Mouse (Mus musculus) embryo, embryonic 10 days (tissue): ENCODE results near the gene D630003M21Rik.

ENCODE experiments used
- DNase-seq: peaks from one replicate; pipeline ENCODE4 v3.0.0-alpha.2; 2015; ENCODE audit warnings: low spot score

Gene D630003M21Rik

DNA sequence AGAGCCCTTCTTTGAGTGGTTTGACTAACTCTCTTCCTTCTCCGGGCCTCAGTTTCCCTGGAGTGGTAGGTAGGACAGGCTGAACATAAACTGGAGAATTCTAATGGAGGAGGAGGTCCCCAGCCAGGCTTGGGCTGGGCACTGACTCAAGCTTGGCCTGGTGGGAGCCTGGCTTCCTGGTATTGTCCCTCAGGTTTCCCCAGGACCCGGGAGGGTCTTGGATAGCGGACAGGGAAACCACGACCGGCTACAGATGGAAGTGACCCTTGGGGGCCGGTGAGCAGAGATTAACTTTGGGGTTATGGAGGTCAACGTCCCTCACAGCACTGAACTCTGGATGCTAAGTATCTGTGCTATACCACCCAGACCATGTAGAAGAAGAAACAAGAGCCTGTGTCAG is 87.8 kb downstream of the D630003M21Rik start:
- DNase-seq: no peak

DNA sequence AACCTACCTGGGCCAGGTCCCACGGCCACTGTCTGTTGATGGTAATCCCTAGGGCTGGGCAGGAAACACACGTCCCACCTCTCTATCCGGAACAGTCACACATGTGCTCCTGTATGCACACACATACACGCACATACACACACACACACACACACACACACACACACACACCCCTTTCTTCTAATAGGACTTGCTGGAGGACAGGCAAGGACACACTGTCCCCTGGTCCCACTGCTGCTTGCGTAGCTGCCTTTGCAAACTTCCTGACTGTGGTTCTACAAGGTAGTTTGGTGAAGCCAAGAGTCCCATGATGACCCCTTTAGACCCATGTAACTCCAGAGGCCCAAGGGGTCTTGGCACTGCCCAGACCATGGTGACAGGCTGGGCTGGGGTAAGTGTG is 88.4 kb downstream of the D630003M21Rik start:
- no peak for DNase-seq

DNA sequence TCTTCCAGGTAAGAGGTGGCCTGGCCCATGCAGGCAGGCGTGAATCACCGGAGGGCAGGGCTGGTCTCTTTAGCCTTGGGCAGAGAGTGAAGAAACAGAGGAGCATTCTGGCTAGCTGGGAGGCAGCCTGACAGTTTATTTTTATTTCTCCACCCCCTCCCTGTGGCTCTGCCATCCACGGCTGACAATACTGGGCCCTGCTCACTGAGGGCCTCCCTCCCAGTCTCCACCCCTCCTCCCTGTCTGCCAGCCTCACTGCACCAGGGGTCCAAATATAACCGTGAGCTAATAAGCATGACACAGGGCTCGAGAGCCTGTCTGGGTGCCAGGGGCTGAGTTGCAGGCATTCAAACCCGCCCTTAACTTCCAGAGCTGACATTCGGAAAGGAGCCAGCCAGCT is 89.4 kb downstream of the D630003M21Rik start:
- DNase-seq: no peak

DNA sequence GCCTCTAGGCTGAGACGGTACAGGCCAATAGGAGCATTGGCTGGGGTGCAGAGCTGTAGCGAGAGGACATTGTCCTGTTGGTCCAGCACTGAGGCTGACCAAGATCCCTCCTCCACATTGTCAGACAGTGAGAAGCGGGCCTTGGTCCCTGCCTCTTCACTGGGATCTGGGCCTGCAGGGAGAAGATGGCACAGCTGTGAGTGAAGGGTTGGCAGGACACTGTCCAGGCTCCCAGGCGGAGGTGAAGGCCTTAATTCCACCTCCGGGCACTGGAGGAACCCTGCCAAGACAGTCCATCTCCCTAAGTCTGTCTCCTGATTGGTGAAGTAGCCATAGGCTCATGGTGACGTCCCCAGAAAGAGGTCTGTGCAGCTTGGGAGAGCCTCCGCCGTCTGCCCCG is 90.2 kb downstream of the D630003M21Rik start:
- DNase-seq: no peak

DNA sequence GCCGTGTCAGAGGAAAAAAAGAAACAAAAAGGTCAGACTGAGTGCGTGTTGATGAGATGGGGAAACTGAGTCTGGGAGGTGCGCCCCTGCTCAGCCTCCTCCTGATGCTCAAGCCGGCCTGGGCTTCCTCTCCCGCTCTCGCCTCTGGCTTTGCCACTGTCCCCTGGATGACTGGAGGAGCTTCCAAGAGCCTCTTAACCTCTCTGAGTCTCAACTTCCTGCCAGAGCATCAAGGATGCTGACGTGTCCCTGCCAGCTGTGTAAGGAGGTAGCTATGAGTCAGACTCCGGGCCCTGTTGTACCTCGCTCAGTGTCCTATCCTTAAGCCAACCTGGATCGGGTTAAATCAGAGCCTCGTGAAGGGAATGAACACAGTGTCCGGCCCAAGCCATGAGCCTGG is 91.3 kb downstream of the D630003M21Rik start:
- DNase-seq: no peak

DNA sequence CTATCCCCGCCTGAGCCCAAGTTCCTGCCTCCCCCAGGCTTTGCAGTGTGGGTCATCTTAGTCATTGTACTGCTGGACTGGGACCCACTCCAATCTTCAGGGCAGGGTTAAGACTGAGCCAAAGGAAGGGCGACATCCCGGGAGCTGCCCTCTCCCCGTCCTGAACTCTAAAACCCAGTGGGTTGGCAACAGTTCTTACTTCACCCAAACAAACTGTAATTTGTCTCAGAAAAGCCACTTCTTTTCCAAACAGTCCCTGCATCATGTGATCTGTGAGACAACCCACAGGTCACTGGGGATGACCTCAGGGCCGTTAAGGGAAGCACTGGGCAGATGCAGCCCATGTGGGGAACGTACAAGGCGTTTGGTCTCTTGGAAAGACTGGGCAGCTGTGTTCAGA is 92.8 kb downstream of the D630003M21Rik start:
- DNase-seq: peak; percentile 63

DNA sequence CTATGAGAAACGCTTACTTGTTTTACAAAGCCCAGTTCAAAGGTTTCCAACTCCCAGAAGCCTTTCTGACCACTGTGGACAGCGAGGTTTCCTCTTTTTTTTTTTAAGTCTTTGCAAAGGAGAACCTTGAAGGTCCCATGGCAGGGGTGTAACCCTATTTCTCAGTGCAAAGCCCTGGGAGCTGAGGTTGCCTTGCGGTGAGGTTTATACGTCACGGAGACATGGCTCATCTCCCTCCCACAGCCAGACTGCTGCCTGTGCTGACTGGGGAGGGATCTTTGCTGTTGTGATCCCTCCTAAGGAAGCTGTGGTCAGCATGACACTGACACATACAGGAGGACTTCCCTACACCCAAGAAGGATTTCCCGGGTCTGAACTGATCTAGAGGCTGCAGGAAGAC is 96.0 kb downstream of the D630003M21Rik start:
- no peak for DNase-seq
